Mouse (Mus musculus): ENCODE measurements around the gene Cyp2s1. TPM values are rescaled to one million over a fixed set of nuclear protein-coding genes. Genes with fewer than 3 reads are reported as not detected.

Gene Cyp2s1
- polyA plus RNA-seq, 1 experiment from 2014 or later = 166 TPM

DNA sequence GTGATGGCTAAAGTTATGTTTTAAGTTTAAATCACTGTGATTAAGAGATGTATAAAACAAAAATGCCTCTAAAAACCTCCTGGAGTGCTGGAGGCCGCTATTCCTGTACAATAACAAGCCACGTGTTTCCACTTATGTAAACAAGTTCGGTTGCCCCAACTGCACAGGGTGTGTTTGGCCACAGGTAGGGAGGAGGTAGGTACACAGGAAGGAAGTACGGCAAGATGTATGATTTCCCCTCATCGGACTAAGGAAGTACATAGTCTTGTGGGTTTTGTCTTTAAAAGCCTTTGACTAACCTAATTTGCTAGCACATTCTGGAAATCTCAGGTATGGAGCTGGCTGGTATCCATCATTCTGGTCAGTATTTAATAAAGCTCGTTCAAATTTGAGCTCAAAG, 9.3 kb upstream of the Cyp2s1 start:
- Histone ChIP-seq H3K27ac (replicated peaks) (no peak overlapping the region), H3K4me3 (ENCODE audit: low read depth, low read length) (no peak overlapping the region)

GRCm38 (mm10) chr7:25825043-25825442, 8.3 kb upstream of the Cyp2s1 start:
- H3K9me3 ChIP-seq (ENCODE audit: control insufficient read depth, low read length) = no peaks in the 10 kb centered on the region
- no peak overlapping the region for H3K27ac ChIP-seq (replicated peaks)
- H3K36me3 ChIP-seq (ENCODE audit: control insufficient read depth, insufficient read depth, low read length) = no peaks in the 10 kb centered on the region
- no peak overlapping the region for H3K9ac ChIP-seq (ENCODE audit: low read length)
- 53% methylated on average over 9 of the region's 9 CpGs for WGBS
- no peak overlapping the region for H3K4me3 ChIP-seq (ENCODE audit: low read depth, low read length)
- TF ChIP-seq CTCF (IDR thresholded peaks at IDR 0.05; ENCODE audit: low read depth) (no peak), EP300 (optimal IDR thresholded peaks at IDR 0.05) (no peak)
- H3K4me1 ChIP-seq (replicated peaks; ENCODE audit: control insufficient read depth, insufficient read depth) = no peaks in the 10 kb centered on the region
- no peak overlapping the region for H3K4me2 ChIP-seq (replicated peaks; ENCODE audit: low read depth)
- DNase-seq (ENCODE audit: low spot score) (no peak), ATAC-seq (ENCODE audit: low FRiP score, low TSS enrichment) (peak; percentile 51)
- no peaks in the 10 kb centered on the region for H3K27me3 ChIP-seq (ENCODE audit: control insufficient read depth, insufficient read depth, low read length)

More for the DNA sequence above, 9.3 kb upstream of the Cyp2s1 start:
- no peak for TF ChIP-seq EP300 (optimal IDR thresholded peaks at IDR 0.05)
- DNase-seq (ENCODE audit: low spot score) = no peak
- Histone ChIP-seq H3K36me3 (ENCODE audit: control insufficient read depth, insufficient read depth, low read length) (no peaks in the 10 kb centered on the region), H3K27me3 (ENCODE audit: control insufficient read depth, insufficient read depth, low read length) (no peaks in the 10 kb centered on the region), H3K9ac (ENCODE audit: low read length) (no peak overlapping the region), H3K4me1 (replicated peaks; ENCODE audit: control insufficient read depth, insufficient read depth) (no peaks in the 10 kb centered on the region), H3K9me3 (ENCODE audit: control insufficient read depth, low read length) (no peaks in the 10 kb centered on the region), H3K4me2 (replicated peaks; ENCODE audit: low read depth) (no peak overlapping the region)
- peak; percentile 86 for ATAC-seq (ENCODE audit: low FRiP score, low TSS enrichment)
- 42% methylated on average over 6 of the region's 6 CpGs for WGBS

DNA sequence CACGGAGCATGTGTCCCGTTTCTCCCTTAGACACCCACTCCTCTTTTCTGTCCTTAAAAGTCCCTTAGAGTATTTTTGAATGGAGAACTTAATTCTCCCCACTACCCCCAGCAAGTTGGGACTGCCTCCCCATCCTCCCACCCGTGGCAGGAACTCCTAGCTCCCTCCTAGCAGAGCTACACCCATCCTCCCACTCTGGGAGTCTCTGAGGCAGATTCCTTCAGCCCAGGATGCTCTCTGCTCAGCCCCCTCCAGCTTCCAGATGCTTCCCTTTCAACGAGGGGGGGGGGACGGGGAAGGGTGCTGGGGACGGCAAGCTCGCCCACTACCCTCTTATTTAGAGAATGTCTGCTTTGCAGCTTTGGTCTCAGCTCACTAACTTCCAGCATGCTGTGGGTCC, 1.1 kb downstream of the Cyp2s1 start:
- Histone ChIP-seq H3K27me3 (ENCODE audit: control insufficient read depth, insufficient read depth, low read length) (no peaks in the 10 kb centered on the region), H3K4me2 (replicated peaks; ENCODE audit: low read depth) (peak overlapping the region; percentile 87), H3K4me3 (ENCODE audit: low read depth, low read length) (peak overlapping the region; percentile 56), H3K9ac (ENCODE audit: low read length) (peak overlapping the region; percentile 72), H3K27ac (replicated peaks) (peak overlapping the region; percentile 91), H3K36me3 (ENCODE audit: control insufficient read depth, insufficient read depth, low read length) (no peaks in the 10 kb centered on the region), H3K9me3 (ENCODE audit: control insufficient read depth, low read length) (no peaks in the 10 kb centered on the region), H3K4me1 (replicated peaks; ENCODE audit: control insufficient read depth, insufficient read depth) (0 out of 2 replicates have a peak, but pooled peaks cover 5% of the 10 kb centered on the region)
- DNase-seq (ENCODE audit: low spot score) (no peak), ATAC-seq (ENCODE audit: low FRiP score, low TSS enrichment) (no peak)
- TF ChIP-seq EP300 (optimal IDR thresholded peaks at IDR 0.05) (no peak), CTCF (IDR thresholded peaks at IDR 0.05; ENCODE audit: low read depth) (no peak)
- WGBS = 18% methylated on average over 7 of the region's 7 CpGs

DNA sequence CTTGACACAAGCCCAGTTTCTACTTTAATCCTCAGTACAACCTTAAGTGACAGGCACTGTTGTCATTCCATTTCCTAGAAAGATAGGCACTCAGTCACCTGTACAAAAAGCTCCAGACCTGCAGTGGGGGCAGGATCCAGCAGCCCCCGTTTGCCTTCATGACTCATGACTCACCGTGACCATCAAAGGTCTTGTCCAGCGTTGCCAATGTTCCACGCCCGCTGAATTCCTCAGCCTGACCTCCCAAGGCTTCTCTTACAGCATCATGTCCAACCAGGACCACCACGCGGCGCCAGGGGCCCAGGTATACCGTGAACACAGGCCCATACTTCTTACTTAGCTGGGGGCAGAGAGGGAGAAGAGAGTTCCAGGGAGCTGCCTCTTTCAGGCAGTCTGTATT, 2.0 kb downstream of the Cyp2s1 start:
- H3K36me3 ChIP-seq (ENCODE audit: control insufficient read depth, insufficient read depth, low read length) = no peaks in the 10 kb centered on the region
- peak; percentile 42 for DNase-seq (ENCODE audit: low spot score)
- H3K9me3 ChIP-seq (ENCODE audit: control insufficient read depth, low read length) = no peaks in the 10 kb centered on the region
- 70% methylated on average over 9 of the region's 9 CpGs for WGBS
- H3K27ac ChIP-seq (replicated peaks) = peak overlapping the region; percentile 35; the same call in 1 of the 2 replicates
- H3K4me2 ChIP-seq (replicated peaks; ENCODE audit: low read depth) = peak overlapping the region; percentile 87
- H3K4me1 ChIP-seq (replicated peaks; ENCODE audit: control insufficient read depth, insufficient read depth) = 0 out of 2 replicates have a peak, but pooled peaks cover 5% of the 10 kb centered on the region
- H3K4me3 ChIP-seq (ENCODE audit: low read depth, low read length) = peak overlapping the region; percentile 56; the same call in 1 of the 2 replicates
- TF ChIP-seq CTCF (IDR thresholded peaks at IDR 0.05; ENCODE audit: low read depth) = no peak
- H3K27me3 ChIP-seq (ENCODE audit: control insufficient read depth, insufficient read depth, low read length) = no peaks in the 10 kb centered on the region
- peak overlapping the region; percentile 23; the same call in 1 of the 2 replicates for H3K9ac ChIP-seq (ENCODE audit: low read length)
- no peak for ATAC-seq (ENCODE audit: low FRiP score, low TSS enrichment)

GRCm38 (mm10) chr7:25812195-25812594, 4.5 kb downstream of the Cyp2s1 start:
- H3K9ac ChIP-seq (ENCODE audit: low read length) = no peak overlapping the region
- H3K9me3 ChIP-seq (ENCODE audit: control insufficient read depth, low read length) = no peaks in the 10 kb centered on the region
- H3K4me3 ChIP-seq (ENCODE audit: low read depth, low read length) = no peak overlapping the region
- ATAC-seq (ENCODE audit: low FRiP score, low TSS enrichment) = no peak
- no peak for TF ChIP-seq CTCF (IDR thresholded peaks at IDR 0.05; ENCODE audit: low read depth)
- TF ChIP-seq EP300 (optimal IDR thresholded peaks at IDR 0.05) = no peak
- H3K27me3 ChIP-seq (ENCODE audit: control insufficient read depth, insufficient read depth, low read length) = no peaks in the 10 kb centered on the region
- H3K36me3 ChIP-seq (ENCODE audit: control insufficient read depth, insufficient read depth, low read length) = peaks cover 4% of the 10 kb centered on the region
- no peak overlapping the region for H3K27ac ChIP-seq (replicated peaks)
- WGBS = 65% methylated on average over 1 of the region's 1 CpGs
- DNase-seq (ENCODE audit: low spot score) = no peak
- H3K4me2 ChIP-seq (replicated peaks; ENCODE audit: low read depth) = no peak overlapping the region
- H3K4me1 ChIP-seq (replicated peaks; ENCODE audit: control insufficient read depth, insufficient read depth) = 0 out of 2 replicates have a peak, but pooled peaks cover 5% of the 10 kb centered on the region

DNA sequence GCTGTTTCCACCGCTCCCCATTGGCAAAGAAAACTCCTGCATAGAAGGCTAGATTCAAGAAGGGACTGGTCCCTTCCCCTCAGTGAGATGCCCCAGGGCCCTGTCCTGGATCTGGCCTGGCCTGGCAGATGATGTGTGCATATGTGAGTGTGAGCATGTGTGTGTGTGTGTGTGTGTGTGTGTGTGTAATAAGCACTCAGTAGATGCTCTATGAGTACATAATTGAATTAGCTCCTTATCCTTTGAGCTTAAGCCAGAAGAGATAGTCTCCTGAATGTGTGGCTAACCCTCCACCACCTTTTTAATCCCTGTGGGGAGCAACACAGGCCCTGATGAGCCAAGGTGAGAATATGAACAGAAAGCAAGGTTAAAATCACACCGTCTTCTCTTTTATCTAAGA, 5.0 kb downstream of the Cyp2s1 start:
- Histone ChIP-seq H3K4me3 (ENCODE audit: low read depth, low read length) (no peak overlapping the region), H3K27ac (replicated peaks) (no peak overlapping the region), H3K27me3 (ENCODE audit: control insufficient read depth, insufficient read depth, low read length) (no peaks in the 10 kb centered on the region), H3K36me3 (ENCODE audit: control insufficient read depth, insufficient read depth, low read length) (peaks cover 4% of the 10 kb centered on the region), H3K4me1 (replicated peaks; ENCODE audit: control insufficient read depth, insufficient read depth) (0 out of 2 replicates have a peak, but pooled peaks cover 5% of the 10 kb centered on the region), H3K9ac (ENCODE audit: low read length) (no peak overlapping the region), H3K4me2 (replicated peaks; ENCODE audit: low read depth) (no peak overlapping the region), H3K9me3 (ENCODE audit: control insufficient read depth, low read length) (no peaks in the 10 kb centered on the region)
- TF ChIP-seq EP300 (optimal IDR thresholded peaks at IDR 0.05) (no peak), CTCF (IDR thresholded peaks at IDR 0.05; ENCODE audit: low read depth) (no peak)
- no peak for DNase-seq (ENCODE audit: low spot score)
- WGBS = 60% methylated on average over 2 of the region's 2 CpGs
- no peak for ATAC-seq (ENCODE audit: low FRiP score, low TSS enrichment)

Measured in stomach, postnatal 0 days (tissue).